Mouse (Mus musculus) MEL (cell line): Measurements from ENCODE around the gene Gfy. TPM values are rescaled to one million over a fixed set of nuclear protein-coding genes. Genes with fewer than 3 reads are reported as not detected.

Source experiments
- DNase-seq: peaks from one replicate; pipeline ENCODE4 v3.0.0; 2011; ENCODE audit warnings: low read depth, low spot score
- H3K27ac ChIP-seq: 2 replicates; pipeline ENCODE4 v1.5.1; 2012; ENCODE audit warnings: low read depth, mild to moderate bottlenecking, control low read depth, low read length, moderate library complexity; ENCODE audit not compliant: control insufficient read depth
- H3K27me3 ChIP-seq, 2 experiments: fragments of 150-350 bp in 1 of 2; sonication (generic) in 1 of 2; 2 replicates each; pipeline ENCODE4 v1.6.1; 2012; ENCODE audit warnings: low read length in 2 of 2, mild to moderate bottlenecking in 2 of 2, improper control_type of control experiment in 1 of 2, moderate library complexity in 1 of 2; ENCODE audit not compliant: insufficient read depth in 2 of 2, control insufficient read depth in 1 of 2
- H3K36me3 ChIP-seq, 2 experiments: 2 replicates each; pipeline ENCODE4 v1.6.1; 2012 to 2014; ENCODE audit warnings: low read length in 2 of 2, improper control_type of control experiment in 1 of 2, inconsistent platforms in 1 of 2, mild to moderate bottlenecking in 1 of 2; ENCODE audit not compliant: insufficient read depth in 2 of 2, control insufficient read depth in 1 of 2
- H3K4me1 ChIP-seq, 2 experiments: fragments of 150-350 bp in 1 of 2; sonication (generic) in 1 of 2; 2 replicates each; pipeline ENCODE4 v1.6.1; 2012; ENCODE audit warnings: low read length in 2 of 2, improper control_type of control experiment in 1 of 2, mild to moderate bottlenecking in 1 of 2; ENCODE audit not compliant: insufficient read depth in 2 of 2, control insufficient read depth in 1 of 2
- H3K4me3 ChIP-seq, 2 experiments: fragments of 150-350 bp in 1 of 2; sonication (generic) in 1 of 2; 2 replicates each; pipeline ENCODE4 v1.5.1; 2012; ENCODE audit warnings: low read depth in 2 of 2, low read length in 2 of 2, mild to moderate bottlenecking in 2 of 2, moderate library complexity in 2 of 2, control low read depth in 1 of 2, improper control_type of control experiment in 1 of 2; ENCODE audit not compliant: control insufficient read depth in 1 of 2, insufficient read depth in 1 of 2
- H3K79me2 ChIP-seq: 2 replicates; pipeline ENCODE4 v1.6.1; 2012; ENCODE audit warnings: mild to moderate bottlenecking, low read length, moderate library complexity; ENCODE audit not compliant: control insufficient read depth, poor library complexity, insufficient read depth
- H3K9ac ChIP-seq: 2 replicates; pipeline ENCODE4 v1.6.1; 2012; ENCODE audit warnings: low read depth, mild to moderate bottlenecking, control low read depth, low read length, moderate library complexity; ENCODE audit not compliant: control insufficient read depth, poor library complexity, severe bottlenecking
- H3K9me3 ChIP-seq: fragments of 150-350 bp; sonication (generic); replicated peaks from 2 replicates; pipeline ENCODE4 v1.6.1; 2012; ENCODE audit warnings: mild to moderate bottlenecking, low read length, improper control_type of control experiment, moderate library complexity; ENCODE audit not compliant: insufficient read depth
- BHLHE40 ChIP-seq: IDR thresholded peaks from 2 replicates; pipeline ENCODE4 v1.6.1; 2012; ENCODE audit warnings: low read depth, mild to moderate bottlenecking, inconsistent platforms, low read length, improper control_type of control experiment, borderline replicate concordance
- CTCF ChIP-seq, 3 experiments: IDR thresholded peaks in 2 of 3; conservative IDR thresholded peaks in 1 of 3; 2 replicates each; pipeline ENCODE4 v1.5.1; 2011 to 2012; ENCODE audit warnings: low read length in 3 of 3, low read depth in 2 of 3, mild to moderate bottlenecking in 2 of 3, improper control_type of control experiment in 1 of 3, inconsistent platforms in 1 of 3, mixed read lengths in 1 of 3, moderate library complexity in 1 of 3; ENCODE audit not compliant: control insufficient read depth in 1 of 3, insufficient read depth in 1 of 3, poor library complexity in 1 of 3, severe bottlenecking in 1 of 3
- EP300 ChIP-seq, 2 experiments: IDR thresholded peaks; 2 replicates each; pipeline ENCODE4 v1.6.1; 2011; ENCODE audit warnings: improper control_type of control experiment in 2 of 2, low read length in 2 of 2, low read depth in 1 of 2, mild to moderate bottlenecking in 1 of 2
- GABPA ChIP-seq: IDR thresholded peaks from 2 replicates; pipeline ENCODE4 v1.6.1; 2012; ENCODE audit warnings: low read depth, mild to moderate bottlenecking, inconsistent platforms, low read length, improper control_type of control experiment, moderate library complexity
- GATA1 ChIP-seq: IDR thresholded peaks from 2 replicates; pipeline ENCODE4 v1.6.1; 2011; ENCODE audit warnings: low read depth, low read length, improper control_type of control experiment
- HCFC1 ChIP-seq: IDR thresholded peaks from 2 replicates; pipeline ENCODE4 v1.6.1; 2012; ENCODE audit warnings: low read depth, mild to moderate bottlenecking, inconsistent platforms, low read length, improper control_type of control experiment, moderate library complexity
- MAZ ChIP-seq: IDR thresholded peaks from 2 replicates; pipeline ENCODE4 v1.6.1; 2012; ENCODE audit warnings: low read depth, mild to moderate bottlenecking, inconsistent platforms, low read length, improper control_type of control experiment
- MEF2A ChIP-seq: IDR thresholded peaks from 2 replicates; pipeline ENCODE4 v1.6.1; 2014; ENCODE audit warnings: low read depth, mild to moderate bottlenecking, inconsistent platforms, low read length, improper control_type of control experiment; ENCODE audit not compliant: poor library complexity, insufficient replicate concordance, severe bottlenecking; ENCODE audit errors: extremely low read depth
- MYB ChIP-seq: IDR thresholded peaks from 2 replicates; pipeline ENCODE4 v1.6.1; 2011; ENCODE audit warnings: mild to moderate bottlenecking, low read depth, low read length, improper control_type of control experiment
- MYC ChIP-seq: IDR thresholded peaks from 2 replicates; pipeline ENCODE4 v1.6.1; 2011; ENCODE audit warnings: low read depth, mild to moderate bottlenecking, low read length, improper control_type of control experiment, moderate library complexity
- NELFE ChIP-seq: IDR thresholded peaks from 2 replicates; pipeline ENCODE4 v1.6.1; 2011; ENCODE audit warnings: low read depth, low read length, improper control_type of control experiment
- POLR2AphosphoS5 ChIP-seq: IDR thresholded peaks from 2 replicates; pipeline ENCODE4 v1.6.1; 2012; ENCODE audit warnings: low read depth, borderline replicate concordance, mild to moderate bottlenecking, inconsistent platforms, low read length, moderate library complexity, mixed read lengths
- TAL1 ChIP-seq: IDR thresholded peaks from 2 replicates; pipeline ENCODE4 v1.6.1; 2012; ENCODE audit warnings: mild to moderate bottlenecking, inconsistent platforms, low read length, moderate library complexity, mixed read lengths
- TBP ChIP-seq: IDR thresholded peaks from 2 replicates; pipeline ENCODE4 v1.8.0; 2011; ENCODE audit warnings: low read depth, low read length, improper control_type of control experiment
- TCF12 ChIP-seq: IDR thresholded peaks from 2 replicates; pipeline ENCODE4 v1.6.1; 2014; ENCODE audit warnings: low read depth, mild to moderate bottlenecking, inconsistent platforms, low read length, improper control_type of control experiment, moderate library complexity
- USF1 ChIP-seq: IDR thresholded peaks from 2 replicates; pipeline ENCODE4 v1.6.1; 2014; ENCODE audit warnings: low read depth, mild to moderate bottlenecking, inconsistent platforms, low read length, improper control_type of control experiment, moderate library complexity
- ZC3H11A ChIP-seq: IDR thresholded peaks from 2 replicates; pipeline ENCODE4 v1.6.1; 2012; ENCODE audit warnings: low read depth, mild to moderate bottlenecking, inconsistent platforms, low read length, improper control_type of control experiment
- ZMIZ1 ChIP-seq: IDR thresholded peaks from 2 replicates; pipeline ENCODE4 v1.6.1; 2012; ENCODE audit warnings: low read depth, mild to moderate bottlenecking, inconsistent platforms, low read length, improper control_type of control experiment, moderate library complexity
- ZNF384 ChIP-seq: IDR thresholded peaks from 2 replicates; pipeline ENCODE4 v1.6.1; 2012; ENCODE audit warnings: low read depth, mild to moderate bottlenecking, inconsistent platforms, low read length, improper control_type of control experiment
- polyA plus RNA-seq, 2 experiments: library from polyadenylated mRNA; stranded (reverse) in 1 of 2; unstranded in 1 of 2; fragments of >175 nt in 1 of 2; fragments of >200 nt in 1 of 2; gene quantifications; 2 replicates each; pipeline versions ENCODE4 v1.2.1 to v1.2.4; 2012; ENCODE audit warnings: low replicate concordance in 2 of 2, low read depth in 1 of 2; ENCODE audit not compliant: insufficient read length in 2 of 2, insufficient read depth in 1 of 2, missing spikeins in 1 of 2
- total RNA-seq: library from RNA; depleted of rRNA; stranded (reverse); fragments of 300-350 nt; gene quantifications from 2 replicates; pipeline ENCODE4 v1.2.3, GENCODE M21; 2012

The Gfy gene
- total and polyA plus RNA-seq, 3 experiments: not detected

DNA sequence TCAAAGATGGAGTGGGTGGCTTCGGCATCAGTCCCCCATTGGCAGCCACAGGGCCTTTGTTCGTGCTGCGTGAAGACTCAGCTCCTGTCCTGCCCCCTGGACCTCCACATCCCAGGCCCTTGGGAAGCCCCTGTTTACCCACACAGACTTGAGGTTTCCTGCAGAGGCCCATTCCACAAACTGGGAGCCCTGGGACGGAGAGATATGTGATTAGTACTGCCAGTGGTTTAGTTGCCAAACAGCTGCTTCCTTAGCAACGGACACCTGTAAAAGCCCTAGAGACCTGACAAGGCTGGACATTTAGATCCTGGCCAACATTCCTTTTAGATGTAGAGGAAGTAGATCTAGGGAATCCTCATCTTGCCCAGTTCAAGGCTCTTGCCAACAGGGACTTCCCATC lies 37.5 kb downstream of the Gfy start:
- TF ChIP-seq EP300 (IDR thresholded peaks at IDR 0.05; ENCODE audit: low read depth in 1 of 2, low read length in 2 of 2) (no peak), ZC3H11A (no peak), CTCF (IDR thresholded peaks at IDR 0.05 in 2 of 3, conservative IDR thresholded peaks at IDR 0.05 in 1 of 3; ENCODE audit: control insufficient read depth in 1 of 3, insufficient read depth in 1 of 3, low read depth in 2 of 3, low read length in 3 of 3, poor library complexity in 1 of 3, severe bottlenecking in 1 of 3) (no peak), USF1 (no peak)
- Histone ChIP-seq H3K27ac (no peak overlapping the region), H3K9ac (no peak overlapping the region), H3K79me2 (no peaks in the 10 kb centered on the region), H3K36me3 (peaks cover 0 to 11% of the 10 kb centered on the region in 2 experiments; a peak in 2 of 4 replicates), H3K4me3 (no peak overlapping the region), H3K4me1 (peaks cover 11 to 17% of the 10 kb centered on the region in 2 experiments), H3K27me3 (no peaks in the 10 kb centered on the region), H3K9me3 (no peaks in the 10 kb centered on the region)
- no peak for DNase-seq

DNA sequence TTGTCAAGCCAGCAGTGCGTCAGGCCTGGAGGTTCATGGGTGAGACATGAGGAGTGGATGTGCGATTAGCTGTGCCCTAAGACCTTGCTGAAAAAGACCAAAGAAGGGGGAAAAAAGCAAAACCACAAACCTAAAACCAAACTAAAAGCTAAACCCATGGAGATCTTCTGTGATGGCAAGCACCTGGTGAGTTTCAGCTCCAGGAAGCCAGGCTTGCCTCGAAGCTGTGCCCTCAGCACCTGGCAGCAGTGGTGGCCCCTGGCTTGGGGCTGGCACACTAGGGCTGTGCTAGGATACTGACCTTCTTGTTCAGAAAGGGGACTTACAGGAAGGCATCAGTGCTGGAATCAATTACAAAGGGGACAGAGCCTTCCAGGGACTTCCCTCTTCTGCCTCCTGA lies 38.0 kb downstream of the Gfy start:
- peaks cover 0 to 14% of the 10 kb centered on the region in 2 experiments; a peak in 2 of 4 replicates for H3K36me3 ChIP-seq
- no peaks in the 10 kb centered on the region for H3K9me3 ChIP-seq
- no peak overlapping the region for H3K9ac ChIP-seq
- H3K79me2 ChIP-seq: no peaks in the 10 kb centered on the region; the same call in 1 of the 2 replicates
- no peaks in the 10 kb centered on the region for H3K27me3 ChIP-seq
- no peak for DNase-seq
- no peak overlapping the region for H3K27ac ChIP-seq
- peaks cover 11 to 22% of the 10 kb centered on the region in 2 experiments for H3K4me1 ChIP-seq
- H3K4me3 ChIP-seq: no peak overlapping the region
- TF ChIP-seq GABPA (no peak), ZMIZ1 (no peak), TCF12 (no peak), HCFC1 (no peak), BHLHE40 (no peak), MAZ (no peak), NELFE (no peak), GATA1 (no peak), TBP (no peak), TAL1 (no peak), POLR2AphosphoS5 (no peak), MEF2A (no peak), MYC (no peak), MYB (no peak), USF1 (no peak), ZNF384 (no peak)
